Mouse (Mus musculus) c-Kit-positive CD71-positive TER-119-positive erythroid progenitor cells, embryonic 14.5 days (primary cell): Measurements from ENCODE around the gene Arhgef1.
"Not testable (repeated sequence)": the region's sequence is repeated elsewhere in the genome, so short reads cannot be mapped to it uniquely, and the experiment has no call there.

ENCODE experiments used
- DNase-seq: peaks from one replicate; pipeline ENCODE4 v3.0.0-alpha.2; 2013; ENCODE audit warnings: low spot score

Gene Arhgef1

DNA sequence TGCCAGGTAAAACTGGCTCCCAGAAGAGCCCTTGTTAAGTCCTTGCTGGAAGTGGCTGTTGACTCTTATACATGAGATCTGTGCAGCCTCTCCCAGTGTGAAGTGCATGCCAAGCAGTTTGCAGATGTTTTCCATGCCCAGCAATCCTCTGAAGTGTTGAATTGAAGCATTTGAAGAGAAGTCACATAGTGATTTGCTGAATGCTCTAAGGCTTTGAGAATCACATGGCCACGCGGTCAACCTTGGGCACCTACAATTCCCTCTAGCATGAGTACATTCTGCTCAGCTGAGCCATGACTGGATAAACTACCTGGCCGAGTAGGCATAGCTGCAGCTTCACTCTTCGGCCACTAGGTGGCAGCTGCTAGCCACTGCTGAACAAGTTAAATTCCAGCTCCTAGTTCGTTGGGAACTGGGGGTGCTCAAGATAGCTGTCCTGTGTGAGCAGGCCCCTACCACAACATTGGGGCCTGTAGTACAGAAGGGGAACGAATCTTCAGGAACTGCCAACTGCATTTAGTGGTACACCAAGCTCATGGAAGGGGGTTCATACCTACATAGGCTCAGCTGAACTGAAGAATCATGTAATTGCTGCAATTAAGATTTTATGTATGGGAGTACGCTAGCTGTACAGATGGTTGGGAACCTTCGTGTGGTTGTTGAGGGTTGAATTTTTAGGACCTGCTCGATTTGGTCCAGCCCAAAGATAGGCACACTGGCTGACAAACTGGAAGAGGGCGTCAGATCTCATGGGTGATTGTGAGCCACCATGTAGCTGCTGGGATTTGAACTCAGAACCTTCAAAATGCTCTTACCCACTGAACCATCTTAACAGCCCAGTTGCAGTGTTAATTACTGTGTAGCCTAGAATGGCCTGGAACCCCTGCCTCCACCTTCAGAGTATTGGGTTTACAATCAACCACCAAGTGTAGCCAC lies 12.2 kb upstream of the Arhgef1 start:
- DNase-seq: peak; percentile 80

DNA sequence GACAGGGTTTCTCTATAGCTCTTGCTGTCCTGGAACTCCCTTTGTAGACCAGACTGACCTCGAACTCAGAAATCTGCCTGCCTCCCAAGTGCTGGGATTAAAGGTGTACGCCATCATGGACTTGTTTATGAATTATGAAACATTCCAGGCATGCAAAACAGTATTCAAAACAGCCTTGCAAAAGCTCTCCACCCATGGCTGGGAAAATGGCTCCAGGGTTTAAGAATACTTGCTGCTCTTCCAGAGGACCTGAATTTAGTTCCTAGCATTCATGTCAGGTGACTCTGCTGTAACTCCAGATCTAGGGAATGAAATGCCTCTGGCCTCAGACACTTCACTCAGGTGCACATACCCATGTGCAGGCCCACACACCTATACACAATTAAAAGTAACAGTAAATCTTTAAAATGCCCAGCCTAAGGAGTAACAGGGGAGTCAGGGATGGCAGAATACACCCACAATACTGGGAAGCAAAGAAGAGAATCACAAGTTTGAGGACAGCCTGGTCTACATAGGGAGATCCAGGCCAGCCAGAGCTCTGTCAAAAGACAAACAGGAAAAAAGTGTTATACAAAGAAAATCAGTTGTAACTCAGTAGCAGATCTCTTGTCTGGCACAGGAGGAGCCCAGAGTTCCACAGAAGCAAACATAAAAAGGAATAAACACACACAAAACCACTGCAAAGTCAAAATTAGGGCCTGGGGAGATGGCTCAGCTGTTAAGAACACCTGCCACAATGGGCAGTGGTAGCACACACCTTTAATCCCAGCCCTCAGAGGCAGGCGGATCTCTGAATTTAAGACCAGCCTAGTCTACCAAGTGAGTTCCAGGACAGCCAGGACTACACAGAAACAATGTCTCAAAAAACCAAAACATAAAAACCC lies 11.2 kb upstream of the Arhgef1 start:
- no peak for DNase-seq

DNA sequence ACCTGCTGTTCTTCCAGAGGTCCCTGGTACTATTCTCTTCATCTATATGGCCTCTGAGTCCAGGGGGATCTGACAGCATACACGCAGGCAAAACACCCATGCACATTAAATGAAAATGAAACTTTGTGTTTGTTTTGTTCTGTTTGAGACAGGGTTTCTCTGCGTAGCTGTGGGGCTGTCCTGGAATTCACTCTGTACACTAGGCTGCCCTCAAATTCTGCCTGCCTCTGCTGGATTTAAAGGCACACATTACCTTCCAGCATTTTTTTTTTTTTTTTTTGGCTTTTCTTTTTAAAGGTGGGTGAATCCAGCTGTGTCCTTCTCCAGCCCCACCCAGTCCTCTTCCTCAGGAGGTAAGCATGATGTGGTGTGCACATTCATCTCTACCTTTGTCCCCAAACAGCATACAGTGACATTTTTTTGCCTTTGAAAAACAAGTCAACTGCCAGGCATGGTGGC lies 10.6 kb upstream of the Arhgef1 start:
- DNase-seq: no peak

DNA sequence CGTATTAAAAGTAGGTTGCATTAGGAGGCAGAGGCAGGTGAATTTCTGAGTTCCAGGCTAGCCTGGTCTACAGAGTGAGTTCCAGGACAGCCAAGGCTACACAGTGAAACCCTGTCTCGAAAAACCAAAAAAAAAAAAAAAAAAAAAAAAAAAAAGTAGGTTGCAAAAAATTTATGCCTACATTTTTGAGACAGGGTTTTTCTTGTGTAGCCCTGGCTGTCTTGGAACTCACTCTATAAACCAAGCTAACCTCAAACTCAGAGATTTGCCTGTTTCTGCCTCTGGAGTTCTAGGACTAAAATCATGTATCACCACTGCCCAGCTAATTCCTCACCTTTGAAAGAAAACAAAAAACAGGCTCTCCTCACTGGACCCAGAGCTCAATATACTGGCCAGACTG lies 7.0 kb upstream of the Arhgef1 start:
- not testable (repeated sequence) for DNase-seq

- no peak for DNase-seq
Measured at GRCm38 (mm10) chr7:24896269-24896668, 6.4 kb upstream of the Arhgef1 start.

DNA sequence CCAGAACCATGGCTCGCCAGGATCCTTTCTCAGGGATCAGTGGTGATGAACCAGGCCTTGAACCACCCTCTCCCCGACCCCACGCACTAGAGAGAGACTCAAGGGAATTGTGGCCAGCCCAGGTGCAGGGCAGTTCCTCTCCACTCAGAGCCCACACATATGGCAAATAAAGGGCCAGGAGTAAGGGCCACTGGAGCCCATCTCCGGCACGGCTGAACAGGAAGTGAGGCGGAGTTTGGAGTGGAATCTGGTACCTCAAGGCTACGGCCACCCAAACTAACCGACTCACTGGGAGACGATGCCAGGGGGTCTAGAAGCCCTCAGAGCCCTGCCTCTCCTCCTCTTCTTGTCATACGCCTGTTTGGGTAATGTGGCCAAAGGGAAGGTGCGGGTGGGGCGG lies 5.5 kb upstream of the Arhgef1 start, which contains the start of gene Cd79a:
TSS of gene Cd79a (plus strand) at position 158 of the 400 bp plus-strand sequence.
- DNase-seq: no peak

DNA sequence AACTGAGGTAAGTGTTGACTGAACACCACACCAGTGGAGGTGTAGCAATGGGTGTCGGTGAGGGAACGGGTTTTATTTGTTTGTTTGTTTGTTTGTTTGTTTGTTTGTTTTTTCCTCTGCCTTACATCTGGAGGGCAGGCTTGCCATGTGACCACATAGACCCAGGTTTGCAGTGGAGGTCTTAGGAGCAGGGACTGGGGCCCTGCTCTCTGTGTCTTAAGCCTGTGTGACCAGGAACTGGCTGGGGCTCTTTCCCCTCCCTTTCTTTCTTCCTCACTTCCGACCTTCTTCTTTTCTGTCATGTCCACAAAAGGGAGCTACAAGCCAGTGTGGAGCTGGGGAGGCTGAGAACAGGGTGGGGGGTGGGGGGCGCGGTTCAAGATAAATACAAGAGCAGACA lies 4.8 kb upstream of the Arhgef1 start:
- no peak for DNase-seq

- no peak for DNase-seq
Measured at GRCm38 (mm10) chr7:24901114-24901513, 1.6 kb upstream of the Arhgef1 start.

DNA sequence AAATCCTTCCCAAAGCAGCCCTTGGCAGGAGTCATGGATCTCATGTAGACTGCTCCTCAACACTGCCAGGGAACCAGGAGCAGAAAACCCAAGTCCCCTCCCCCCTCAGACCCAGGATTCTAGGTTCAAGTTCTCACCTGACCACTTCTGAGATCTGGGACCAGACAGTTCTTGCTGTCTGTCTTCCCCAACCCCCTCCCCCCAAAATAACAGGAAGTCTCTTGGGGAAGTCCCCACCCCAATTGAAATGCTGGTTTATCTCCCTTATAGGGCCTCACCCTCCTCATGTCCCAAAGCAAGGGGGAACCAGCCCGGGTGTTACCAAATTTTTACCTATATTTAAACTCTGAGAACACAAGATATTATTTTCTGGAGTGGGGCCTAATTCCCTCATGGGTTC lies 870 bp upstream of the Arhgef1 start:
- DNase-seq: no peak

GRCm38 (mm10) chr7:24902264-24902629 lies 465 bp upstream of the Arhgef1 start:
- peak; percentile 35 for DNase-seq

DNA sequence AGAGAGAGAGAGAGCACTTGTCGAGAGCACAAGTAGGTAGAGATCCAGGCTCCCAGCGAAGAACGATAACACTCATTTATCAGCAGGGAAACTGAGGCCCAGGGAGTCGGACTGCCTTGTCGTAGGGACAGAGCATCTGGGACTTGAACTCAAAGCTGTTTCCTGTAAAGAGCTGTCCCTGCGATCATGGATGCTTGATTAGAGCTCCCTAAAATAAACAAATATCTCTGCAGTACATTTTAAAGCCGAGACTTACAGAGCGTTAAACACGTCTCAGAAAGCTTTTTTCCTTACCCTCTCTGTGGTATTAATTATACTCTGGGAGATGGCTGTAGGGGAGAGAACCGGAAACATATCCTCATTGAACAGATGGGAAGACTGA lies 723 bp downstream of the Arhgef1 start:
- peak; percentile 40 for DNase-seq

DNA sequence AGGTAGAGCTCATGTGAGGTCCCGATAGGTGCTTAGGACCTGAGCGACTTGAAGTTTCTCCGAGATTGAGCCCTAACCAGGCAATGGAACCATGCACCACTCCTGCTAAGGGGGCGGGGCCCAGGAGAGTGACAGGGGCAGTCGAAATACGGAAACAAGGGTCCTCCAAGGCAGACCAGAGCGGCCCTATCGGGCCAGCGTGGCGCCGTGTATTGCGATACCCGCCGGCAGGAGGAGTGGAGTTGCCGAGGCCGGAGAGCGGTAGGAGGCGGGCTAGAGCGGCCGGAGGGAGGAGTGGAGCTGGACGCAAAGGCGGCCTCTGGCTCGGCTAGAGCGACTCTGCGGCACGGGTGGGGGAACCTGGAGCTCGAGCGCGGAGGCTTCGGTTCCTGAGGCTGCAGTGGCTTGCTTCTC lies 1.4 kb downstream of the Arhgef1 start:
- DNase-seq: peak; percentile 96

- DNase-seq: peak; percentile 80
Measured at GRCm38 (mm10) chr7:24904936-24905335, 2.2 kb downstream of the Arhgef1 start.

DNA sequence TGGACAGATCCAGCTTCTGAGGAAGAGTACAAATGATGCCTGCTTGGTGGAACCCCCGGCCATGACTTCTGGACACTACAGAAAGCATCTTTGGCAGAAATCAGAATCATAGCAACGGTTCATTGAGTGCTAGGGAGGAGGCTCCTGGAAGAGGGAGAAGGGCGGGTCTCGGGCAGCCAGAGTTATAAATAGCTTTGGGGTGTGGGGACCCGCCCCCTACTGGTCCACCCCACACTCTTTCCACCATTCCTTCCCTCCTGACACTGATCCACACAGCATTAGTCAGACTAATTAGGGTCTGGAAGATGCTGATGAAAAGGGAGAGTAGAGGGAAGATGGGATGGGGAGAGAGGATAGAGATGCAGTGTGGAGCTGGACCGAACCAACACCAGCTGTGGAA lies 3.8 kb downstream of the Arhgef1 start:
- no peak for DNase-seq

- no peak for DNase-seq
Measured at GRCm38 (mm10) chr7:24907211-24907748, 4.6 kb downstream of the Arhgef1 start.

DNA sequence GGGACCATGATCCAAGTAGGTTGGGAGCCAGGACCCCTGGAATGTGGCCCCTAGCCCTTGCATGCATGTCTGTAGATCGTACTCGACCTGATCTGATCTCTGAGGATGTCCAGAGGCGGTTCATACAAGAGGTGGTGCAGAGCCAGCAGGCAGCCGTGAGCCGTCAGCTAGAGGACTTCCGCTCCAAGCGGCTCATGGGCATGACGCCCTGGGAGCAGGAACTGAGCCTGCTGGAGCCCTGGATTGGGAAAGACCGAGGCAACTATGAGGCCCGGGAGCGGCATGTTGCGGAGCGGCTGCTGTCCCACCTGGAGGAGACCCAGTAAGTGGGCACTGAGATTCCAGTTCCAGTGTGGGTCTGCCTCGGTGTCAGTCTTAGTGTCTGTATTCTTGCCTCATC lies 9.8 kb downstream of the Arhgef1 start:
- DNase-seq: no peak

GRCm38 (mm10) chr7:24918763-24919323 lies 16.1 kb downstream of the Arhgef1 start:
- DNase-seq: no peak

DNA sequence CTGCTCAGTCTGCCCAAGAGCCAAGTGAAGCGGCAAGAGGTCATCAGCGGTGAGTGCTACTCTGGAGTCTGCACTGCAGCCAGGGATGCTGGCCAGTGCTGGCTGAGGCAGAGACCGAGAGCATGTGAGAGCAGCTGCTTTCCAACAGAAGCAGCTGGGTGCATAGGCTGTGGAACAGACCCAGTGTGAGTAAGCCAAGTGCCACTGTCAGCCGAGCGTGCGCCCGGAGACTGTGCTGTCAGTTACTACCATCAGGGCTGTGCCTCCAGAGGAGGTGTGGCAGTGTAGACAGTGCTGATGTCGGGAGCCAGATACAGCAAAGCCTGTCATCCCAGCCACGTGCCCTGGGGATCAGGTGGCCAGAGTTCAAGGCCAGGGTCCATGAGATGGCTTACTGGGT lies 17.0 kb downstream of the Arhgef1 start:
- no peak for DNase-seq

GRCm38 (mm10) chr7:24930475-24930874 lies 27.8 kb downstream of the Arhgef1 start:
- no peak for DNase-seq

- DNase-seq: no peak
Measured at GRCm38 (mm10) chr7:24931651-24932050, 28.9 kb downstream of the Arhgef1 start.

GRCm38 (mm10) chr7:24943641-24944040 lies 40.9 kb downstream of the Arhgef1 start:
- DNase-seq: no peak
